Mouse (Mus musculus): ENCODE measurements around the gene OR5BS1P. TPM values are rescaled to one million over a fixed set of nuclear protein-coding genes. Genes with fewer than 3 reads are reported as not detected.
A peak's percentile ranks its signal among the peaks of the same experiment; 100 is the strongest.

Gene OR5BS1P
- total and polyA plus RNA-seq, 2 experiments = not detected

GRCm38 (mm10) chr15:98491332-98491731 lies 21.6 kb downstream of the OR5BS1P start:
- no peak for DNase-seq (ENCODE audit: extremely low read depth, low read depth, low spot score)
- H3K36me3 ChIP-seq (ENCODE audit: control insufficient read depth, insufficient read depth, low read length) = no peaks in the 10 kb centered on the region
- H3K79me2 ChIP-seq (ENCODE audit: control insufficient read depth, insufficient read depth, low read length) = no peaks in the 10 kb centered on the region
- TF ChIP-seq CTCF (IDR thresholded peaks at IDR 0.05; ENCODE audit: low read depth, low read length) (no peak), POLR2A (IDR thresholded peaks at IDR 0.05; ENCODE audit: extremely low read depth, insufficient read depth, low read length) (no peak)
- no peak overlapping the region for H3K9ac ChIP-seq (ENCODE audit: low read depth, low read length)
- no peak overlapping the region for H3K4me3 ChIP-seq (ENCODE audit: insufficient read depth, low read depth, low read length)
- no peaks in the 10 kb centered on the region for H3K4me1 ChIP-seq (ENCODE audit: control insufficient read depth, insufficient read depth, low read length)
- H3K27ac ChIP-seq (replicated peaks; ENCODE audit: insufficient read depth, low read depth, low read length) = no peak overlapping the region
- 30% methylated on average over 2 of the region's 2 CpGs for WGBS
- no peaks in the 10 kb centered on the region for H3K27me3 ChIP-seq (ENCODE audit: control insufficient read depth, insufficient read depth, low read length)

DNA sequence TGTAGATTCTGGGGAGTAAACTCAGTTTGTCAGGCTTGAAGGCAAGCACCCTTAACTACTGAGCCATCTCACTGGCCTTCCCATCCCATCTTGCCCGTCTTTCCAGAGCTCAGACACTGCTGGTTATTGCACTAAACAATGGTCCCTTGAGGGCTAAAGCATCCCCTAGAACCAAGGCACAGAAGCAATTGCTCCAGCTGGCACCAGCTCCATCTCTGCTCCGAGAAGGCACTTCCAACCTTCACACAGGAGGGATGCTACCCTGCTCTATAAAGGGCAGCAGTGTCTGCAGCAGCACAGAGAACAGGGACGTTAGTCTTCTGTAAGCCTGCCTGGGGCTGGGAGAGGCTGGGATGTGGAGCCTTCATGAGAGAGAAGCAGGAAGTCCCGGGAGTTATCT lies 22.4 kb downstream of the OR5BS1P start, which contains the start of gene Olfr279:
Gene Olfr279 (plus strand): TSS at position 301 of the 400 bp plus-strand sequence.
- DNase-seq (ENCODE audit: extremely low read depth, low read depth, low spot score) = no peak
- WGBS = 52% methylated on average over 4 of the region's 4 CpGs
- no peak within 1 kb of the TSS for H3K4me3 ChIP-seq (ENCODE audit: insufficient read depth, low read depth, low read length)
- TF ChIP-seq CTCF (IDR thresholded peaks at IDR 0.05; ENCODE audit: low read depth, low read length) = no peak
- TF ChIP-seq POLR2A (IDR thresholded peaks at IDR 0.05; ENCODE audit: extremely low read depth, insufficient read depth, low read length) = no peak
- no peak within 1 kb of the TSS for H3K9ac ChIP-seq (ENCODE audit: low read depth, low read length)
- H3K27me3 ChIP-seq (ENCODE audit: control insufficient read depth, insufficient read depth, low read length) = no peaks in the 10 kb centered on the region
- no peak within 1 kb of the TSS for H3K27ac ChIP-seq (replicated peaks; ENCODE audit: insufficient read depth, low read depth, low read length)
- H3K79me2 ChIP-seq (ENCODE audit: control insufficient read depth, insufficient read depth, low read length) = no peaks in the 10 kb centered on the region
- no peaks in the 10 kb centered on the region for H3K4me1 ChIP-seq (ENCODE audit: control insufficient read depth, insufficient read depth, low read length)
- no peaks in the 10 kb centered on the region for H3K36me3 ChIP-seq (ENCODE audit: control insufficient read depth, insufficient read depth, low read length)

DNA sequence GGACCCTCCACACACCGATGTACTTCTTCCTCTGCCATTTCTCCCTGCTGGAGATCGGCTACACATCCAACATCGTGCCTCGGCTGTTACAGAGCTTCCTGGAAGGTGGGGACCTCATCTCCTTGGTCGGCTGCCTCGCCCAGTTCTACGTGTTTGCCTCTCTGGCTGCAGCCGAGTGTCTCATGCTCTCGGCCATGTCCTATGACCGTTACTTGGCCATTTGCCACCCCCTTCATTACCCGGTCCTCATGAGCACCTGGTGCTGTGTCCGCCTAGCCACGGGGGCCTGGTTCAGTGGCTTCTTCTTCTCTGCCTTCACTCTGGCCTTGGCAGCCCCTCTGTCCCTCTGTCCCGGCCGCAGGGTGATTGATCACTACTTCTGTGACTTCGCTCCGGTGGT lies 27.9 kb downstream of the OR5BS1P start:
- WGBS = 85% methylated on average over 17 of the region's 17 CpGs
- TF ChIP-seq CTCF (IDR thresholded peaks at IDR 0.05; ENCODE audit: low read depth, low read length) = no peak
- no peak for TF ChIP-seq POLR2A (IDR thresholded peaks at IDR 0.05; ENCODE audit: extremely low read depth, insufficient read depth, low read length)
- no peaks in the 10 kb centered on the region for H3K27me3 ChIP-seq (ENCODE audit: control insufficient read depth, insufficient read depth, low read length)
- no peak overlapping the region for H3K4me3 ChIP-seq (ENCODE audit: insufficient read depth, low read depth, low read length)
- no peaks in the 10 kb centered on the region for H3K36me3 ChIP-seq (ENCODE audit: control insufficient read depth, insufficient read depth, low read length)
- no peak overlapping the region for H3K9ac ChIP-seq (ENCODE audit: low read depth, low read length)
- no peaks in the 10 kb centered on the region for H3K79me2 ChIP-seq (ENCODE audit: control insufficient read depth, insufficient read depth, low read length)
- no peaks in the 10 kb centered on the region for H3K4me1 ChIP-seq (ENCODE audit: control insufficient read depth, insufficient read depth, low read length)
- H3K27ac ChIP-seq (replicated peaks; ENCODE audit: insufficient read depth, low read depth, low read length) = no peak overlapping the region
- DNase-seq (ENCODE audit: extremely low read depth, low read depth, low spot score) = no peak

DNA sequence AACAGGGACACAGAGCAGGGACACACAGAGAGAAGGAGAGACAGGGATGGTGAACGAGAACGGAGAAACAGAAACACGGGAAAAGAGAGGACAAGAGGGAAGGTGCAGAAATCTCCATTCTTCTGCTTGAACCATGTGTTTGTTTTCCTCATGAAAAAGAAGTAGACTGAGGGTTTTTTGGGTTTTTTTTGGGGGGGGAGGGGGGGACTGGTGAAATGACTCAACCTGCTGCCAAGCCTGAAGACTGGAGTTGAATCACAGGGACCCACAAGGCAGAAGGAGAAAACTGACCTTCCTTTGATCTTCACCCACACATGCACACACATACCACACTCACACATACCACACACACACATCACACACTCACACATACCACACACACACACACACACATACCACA lies 33.6 kb downstream of the OR5BS1P start:
- no peaks in the 10 kb centered on the region for H3K4me1 ChIP-seq (ENCODE audit: control insufficient read depth, insufficient read depth, low read length)
- H3K27me3 ChIP-seq (ENCODE audit: control insufficient read depth, insufficient read depth, low read length) = peaks cover 4% of the 10 kb centered on the region; the same call in 1 of the 2 replicates
- H3K79me2 ChIP-seq (ENCODE audit: control insufficient read depth, insufficient read depth, low read length) = no peaks in the 10 kb centered on the region
- no peak overlapping the region for H3K4me3 ChIP-seq (ENCODE audit: insufficient read depth, low read depth, low read length)
- H3K9ac ChIP-seq (ENCODE audit: low read depth, low read length) = no peak overlapping the region
- no peak for DNase-seq (ENCODE audit: extremely low read depth, low read depth, low spot score)
- TF ChIP-seq CTCF (IDR thresholded peaks at IDR 0.05; ENCODE audit: low read depth, low read length) (no peak), POLR2A (IDR thresholded peaks at IDR 0.05; ENCODE audit: extremely low read depth, insufficient read depth, low read length) (no peak)
- WGBS = 83% methylated on average over 3 of the region's 3 CpGs
- H3K36me3 ChIP-seq (ENCODE audit: control insufficient read depth, insufficient read depth, low read length) = no peaks in the 10 kb centered on the region
- H3K27ac ChIP-seq (replicated peaks; ENCODE audit: insufficient read depth, low read depth, low read length) = no peak overlapping the region

- TF ChIP-seq CTCF (IDR thresholded peaks at IDR 0.05; ENCODE audit: low read depth, low read length) = peak; percentile 73
- no peak for TF ChIP-seq POLR2A (IDR thresholded peaks at IDR 0.05; ENCODE audit: extremely low read depth, insufficient read depth, low read length)
- Histone ChIP-seq H3K27me3 (ENCODE audit: control insufficient read depth, insufficient read depth, low read length) (peaks cover 4% of the 10 kb centered on the region; the same call in 1 of the 2 replicates), H3K4me3 (ENCODE audit: insufficient read depth, low read depth, low read length) (no peak overlapping the region), H3K4me1 (ENCODE audit: control insufficient read depth, insufficient read depth, low read length) (no peaks in the 10 kb centered on the region), H3K36me3 (ENCODE audit: control insufficient read depth, insufficient read depth, low read length) (no peaks in the 10 kb centered on the region), H3K27ac (replicated peaks; ENCODE audit: insufficient read depth, low read depth, low read length) (no peak overlapping the region), H3K9ac (ENCODE audit: low read depth, low read length) (no peak overlapping the region), H3K79me2 (ENCODE audit: control insufficient read depth, insufficient read depth, low read length) (no peaks in the 10 kb centered on the region)
- DNase-seq (ENCODE audit: extremely low read depth, low read depth, low spot score) = peak; percentile 32
- WGBS = 18% methylated on average over 18 of the region's 18 CpGs
Observed at GRCm38 (mm10) chr15:98504514-98504913, 34.8 kb downstream of the OR5BS1P start.

- DNase-seq (ENCODE audit: extremely low read depth, low read depth, low spot score) = peak; percentile 38
- no peaks in the 10 kb centered on the region for H3K4me1 ChIP-seq (ENCODE audit: control insufficient read depth, insufficient read depth, low read length)
- H3K79me2 ChIP-seq (ENCODE audit: control insufficient read depth, insufficient read depth, low read length) = no peaks in the 10 kb centered on the region
- TF ChIP-seq CTCF (IDR thresholded peaks at IDR 0.05; ENCODE audit: low read depth, low read length) (no peak), POLR2A (IDR thresholded peaks at IDR 0.05; ENCODE audit: extremely low read depth, insufficient read depth, low read length) (no peak)
- no peak overlapping the region for H3K4me3 ChIP-seq (ENCODE audit: insufficient read depth, low read depth, low read length)
- H3K27me3 ChIP-seq (ENCODE audit: control insufficient read depth, insufficient read depth, low read length) = peaks cover 4% of the 10 kb centered on the region; the same call in 1 of the 2 replicates
- 76% methylated on average over 9 of the region's 9 CpGs for WGBS
- H3K9ac ChIP-seq (ENCODE audit: low read depth, low read length) = no peak overlapping the region
- H3K36me3 ChIP-seq (ENCODE audit: control insufficient read depth, insufficient read depth, low read length) = no peaks in the 10 kb centered on the region
- H3K27ac ChIP-seq (replicated peaks; ENCODE audit: insufficient read depth, low read depth, low read length) = no peak overlapping the region
Observed at GRCm38 (mm10) chr15:98506253-98506957, 36.7 kb downstream of the OR5BS1P start.

Measured in liver, adult 2 months (tissue).